Mouse (Mus musculus) heart, embryonic 10.5 days (tissue): ENCODE data around the gene Cd274. TPM values are rescaled to one million over a fixed set of nuclear protein-coding genes. Genes with fewer than 3 reads are reported as not detected.

Source experiments
- DNase-seq: peaks from one replicate; pipeline ENCODE4 v3.0.0-alpha.2; 2017; ENCODE audit warnings: low spot score
- H3K27ac ChIP-seq: fragments of 300-500 bp; sonication (generic); 2 replicates; pipeline ENCODE4 v1.5.1; 2016; ENCODE audit warnings: mild to moderate bottlenecking
- H3K27me3 ChIP-seq: fragments of 300-500 bp; sonication (generic); 2 replicates; pipeline ENCODE4 v1.6.1; 2016; ENCODE audit warnings: mild to moderate bottlenecking; ENCODE audit not compliant: poor library complexity, insufficient read depth, severe bottlenecking
- H3K36me3 ChIP-seq: fragments of 300-500 bp; sonication (generic); 2 replicates; pipeline ENCODE4 v1.6.1; 2016; ENCODE audit warnings: mild to moderate bottlenecking, moderate library complexity
- H3K4me1 ChIP-seq: fragments of 300-500 bp; sonication (generic); 2 replicates; pipeline ENCODE4 v1.6.1; 2016; ENCODE audit warnings: mild to moderate bottlenecking
- H3K4me3 ChIP-seq: fragments of 300-500 bp; sonication (generic); 2 replicates; pipeline ENCODE4 v1.5.1; 2016; ENCODE audit warnings: mild to moderate bottlenecking, moderate library complexity
- H3K9me3 ChIP-seq: fragments of 300-500 bp; sonication (generic); 2 replicates; pipeline ENCODE4 v1.6.1; 2016; ENCODE audit warnings: mild to moderate bottlenecking, moderate library complexity
- WGBS: fragments of 180-500 bp; shearing (Covaris S2); methylation state at CpG from one replicate; pipeline ENCODE4 v1.1.7; 2016; 5-methylcytosine and 5-hydroxymethylcytosine counted together
- polyA plus RNA-seq: library from polyadenylated mRNA; unstranded; fragments of >200 nt; fragmentation: Nextera tagmentation; extraction: Ambion mirVana; gene quantifications from 2 replicates; pipeline ENCODE4 v1.2.1, GENCODE M21; 2016

Cd274 gene
- polyA plus RNA-seq, 1 experiment from 2014 or later: 0.41 TPM

DNA sequence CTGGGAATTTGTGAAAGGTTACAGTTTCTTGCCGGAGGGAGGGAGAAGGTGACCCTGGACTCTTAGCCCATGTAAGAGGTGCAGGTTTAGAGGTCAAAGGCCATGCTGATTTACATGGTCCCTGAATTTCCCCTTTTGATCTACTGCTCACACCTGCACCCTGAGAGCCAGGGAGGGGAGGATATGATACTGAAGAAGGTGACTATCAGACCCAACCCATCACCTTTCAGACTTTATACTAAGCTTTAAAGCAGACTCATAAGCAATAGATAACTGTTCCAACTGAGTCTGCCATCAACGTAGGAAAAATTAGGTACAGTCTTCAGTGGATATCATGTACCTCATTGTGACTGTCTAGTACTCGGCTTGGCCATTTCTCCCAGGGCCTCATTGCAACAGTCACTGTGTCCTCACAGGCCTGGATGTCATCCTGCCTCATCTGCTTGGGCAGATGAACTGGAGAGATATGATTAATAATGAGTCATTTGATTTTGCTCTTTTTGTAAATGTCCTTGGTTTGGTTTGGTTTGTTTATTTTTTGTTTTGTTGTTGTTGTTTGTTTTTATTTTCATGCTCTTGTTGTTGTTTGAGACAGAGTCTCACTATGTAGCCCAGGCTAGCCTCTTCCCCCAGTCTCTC lies 1.5 kb downstream of the Cd274 start:
- 76% methylated on average over 3 of the region's 3 CpGs for WGBS
- DNase-seq: no peak
- Histone ChIP-seq H3K9me3 (no peaks in the 10 kb centered on the region), H3K4me3 (no peak overlapping the region), H3K36me3 (no peaks in the 10 kb centered on the region), H3K27ac (no peak overlapping the region), H3K27me3 (no peaks in the 10 kb centered on the region), H3K4me1 (0 out of 2 replicates have a peak, but pooled peaks cover 3% of the 10 kb centered on the region)

DNA sequence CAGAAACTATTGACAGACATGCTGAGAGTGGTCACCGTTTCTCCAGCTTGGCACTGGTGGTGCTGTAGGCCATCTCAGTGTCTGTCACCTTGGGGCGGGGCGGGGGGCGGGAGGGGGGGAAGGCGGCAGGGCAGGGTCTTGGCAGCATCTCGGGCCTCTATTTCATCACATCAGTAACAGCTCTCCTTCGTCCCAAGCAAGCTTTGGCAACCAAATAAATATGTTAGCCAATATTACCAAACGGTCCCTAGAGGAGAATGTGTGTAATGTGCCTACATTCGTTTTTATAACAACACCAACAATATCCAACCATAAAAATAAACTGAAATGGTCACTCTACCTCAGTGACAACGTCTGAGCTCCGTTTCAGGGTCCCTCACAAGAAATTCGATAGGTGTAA lies 2.9 kb downstream of the Cd274 start:
- WGBS: 63% methylated on average over 12 of the region's 12 CpGs
- H3K27me3 ChIP-seq: no peaks in the 10 kb centered on the region
- H3K4me3 ChIP-seq: no peak overlapping the region
- DNase-seq: no peak
- H3K36me3 ChIP-seq: no peaks in the 10 kb centered on the region
- H3K4me1 ChIP-seq: 0 out of 2 replicates have a peak, but pooled peaks cover 4% of the 10 kb centered on the region
- no peaks in the 10 kb centered on the region for H3K9me3 ChIP-seq
- H3K27ac ChIP-seq: no peak overlapping the region

DNA sequence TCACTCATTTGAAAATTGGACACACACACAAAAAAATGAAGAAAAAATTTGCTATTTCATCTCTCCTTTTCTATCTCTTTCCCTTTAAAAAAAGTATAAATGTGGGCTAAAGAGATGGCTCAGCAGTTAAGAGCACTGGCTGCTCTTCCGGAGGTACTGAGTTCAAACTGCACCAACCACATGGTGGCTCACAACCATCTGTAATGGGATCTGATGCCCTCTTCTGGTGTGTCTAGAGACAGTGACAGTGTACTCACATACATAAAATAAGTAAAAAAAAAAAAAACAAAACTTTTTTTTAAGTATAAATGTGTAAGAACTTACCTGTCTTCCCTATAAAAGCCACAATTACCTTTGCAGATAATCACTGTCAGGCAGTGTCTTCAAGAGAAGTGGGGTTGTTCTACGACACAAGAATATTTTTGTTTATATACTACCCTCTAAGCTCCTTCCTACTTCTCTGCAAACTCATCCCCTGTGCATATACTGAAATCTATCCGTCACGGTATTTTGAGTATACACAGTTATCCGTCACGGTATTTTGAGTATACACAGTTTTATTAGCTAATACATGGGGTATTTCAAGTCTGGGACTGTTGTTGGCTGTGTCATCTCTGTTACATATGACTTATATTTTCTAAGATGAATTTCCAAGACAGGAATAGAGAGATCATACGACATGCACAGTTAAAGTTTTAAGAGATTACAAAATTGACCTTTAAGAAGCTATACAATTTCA lies 3.5 kb downstream of the Cd274 start:
- no peak for DNase-seq
- no peaks in the 10 kb centered on the region for H3K9me3 ChIP-seq
- no peaks in the 10 kb centered on the region for H3K27me3 ChIP-seq
- WGBS: 87% methylated on average over 7 of the region's 7 CpGs
- H3K4me3 ChIP-seq: no peak overlapping the region
- H3K27ac ChIP-seq: no peak overlapping the region
- H3K36me3 ChIP-seq: no peaks in the 10 kb centered on the region
- 0 out of 2 replicates have a peak, but pooled peaks cover 4% of the 10 kb centered on the region for H3K4me1 ChIP-seq

DNA sequence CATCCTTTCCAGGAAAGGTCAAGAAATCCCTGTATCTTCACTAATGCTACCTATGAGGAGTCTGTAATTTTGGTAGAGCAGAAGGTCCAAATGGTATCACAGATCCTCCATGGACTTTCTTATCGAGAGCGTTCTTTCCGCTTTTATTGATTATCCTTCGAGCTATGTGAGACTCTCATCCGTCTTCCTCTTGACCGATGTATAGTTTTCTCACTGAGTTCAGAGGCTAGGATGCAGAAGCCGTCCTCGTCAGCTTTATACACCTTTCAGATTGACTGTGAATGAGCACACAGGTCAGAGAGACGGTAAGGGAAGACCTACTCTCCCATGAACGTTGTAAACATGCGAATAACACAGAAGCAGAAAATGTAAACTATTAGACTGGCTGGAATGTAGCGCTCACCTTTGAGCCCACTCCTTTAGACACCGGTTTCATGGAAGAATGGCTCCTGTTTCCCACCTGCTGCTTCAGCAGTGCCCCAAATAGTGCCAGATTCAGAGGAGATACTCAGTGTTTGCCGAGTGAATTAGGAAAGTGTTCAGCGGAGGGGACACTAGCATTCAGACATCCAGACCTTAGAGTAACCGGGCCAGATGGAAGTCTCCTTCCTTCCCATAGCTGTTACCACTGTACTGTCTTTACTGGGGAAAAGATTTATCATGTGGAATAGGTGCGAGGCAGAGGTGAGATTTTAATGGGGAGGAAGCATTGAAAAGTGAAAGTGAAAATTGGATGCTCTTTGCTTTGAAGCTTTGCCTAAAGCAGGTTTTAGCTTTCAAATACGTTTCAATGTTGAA lies 4.2 kb downstream of the Cd274 start:
- no peaks in the 10 kb centered on the region for H3K36me3 ChIP-seq
- 79% methylated on average over 18 of the region's 18 CpGs for WGBS
- no peak overlapping the region for H3K4me3 ChIP-seq

DNA sequence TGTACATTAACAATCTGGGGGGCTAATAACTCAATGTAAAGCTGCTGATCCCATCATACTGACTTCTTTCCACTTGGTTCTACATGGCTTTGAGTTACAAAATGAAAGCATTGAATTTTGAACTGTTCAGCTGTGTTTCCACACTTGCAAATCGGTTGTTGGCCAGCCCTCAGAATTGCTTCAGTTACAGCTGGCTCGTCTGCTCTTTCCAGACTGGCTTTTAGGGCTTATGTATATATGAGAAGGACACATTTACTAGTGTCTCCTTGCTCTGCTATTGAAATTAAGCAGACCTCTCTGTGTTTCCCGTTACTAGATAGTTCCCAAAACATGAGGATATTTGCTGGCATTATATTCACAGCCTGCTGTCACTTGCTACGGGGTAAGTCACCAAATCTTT lies 4.9 kb downstream of the Cd274 start:
- WGBS: 71% methylated on average over 4 of the region's 4 CpGs
- Histone ChIP-seq H3K4me1 (0 out of 2 replicates have a peak, but pooled peaks cover 4% of the 10 kb centered on the region), H3K9me3 (no peaks in the 10 kb centered on the region), H3K36me3 (no peaks in the 10 kb centered on the region), H3K27ac (no peak overlapping the region), H3K4me3 (no peak overlapping the region), H3K27me3 (no peaks in the 10 kb centered on the region)
- no peak for DNase-seq

More for the DNA sequence above, 4.2 kb downstream of the Cd274 start:
- Histone ChIP-seq H3K27me3 (no peaks in the 10 kb centered on the region), H3K4me1 (0 out of 2 replicates have a peak, but pooled peaks cover 4% of the 10 kb centered on the region), H3K27ac (no peak overlapping the region), H3K9me3 (no peaks in the 10 kb centered on the region)
- no peak for DNase-seq

DNA sequence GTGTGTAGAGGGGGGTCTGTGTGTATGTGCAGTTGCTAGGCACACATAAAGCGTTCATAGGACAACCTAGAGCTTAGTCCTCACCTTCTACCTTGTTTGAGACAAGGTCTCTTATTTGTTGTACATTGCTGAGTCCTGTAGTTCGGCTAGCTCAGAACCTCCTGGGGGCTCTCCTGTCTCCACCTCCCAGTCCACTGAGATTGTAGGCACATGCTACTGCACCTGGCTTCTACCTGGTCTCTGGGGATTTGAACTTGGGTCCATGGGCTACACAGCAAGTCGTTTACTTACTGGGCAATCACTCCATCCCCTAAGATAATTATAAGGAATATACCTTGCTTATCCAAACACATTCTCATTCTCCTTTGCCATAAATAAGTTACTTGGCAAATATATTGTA lies 5.4 kb downstream of the Cd274 start:
- H3K27ac ChIP-seq: no peak overlapping the region
- H3K9me3 ChIP-seq: no peaks in the 10 kb centered on the region
- DNase-seq: no peak
- H3K4me1 ChIP-seq: 0 out of 2 replicates have a peak, but pooled peaks cover 4% of the 10 kb centered on the region
- 76% methylated on average over 3 of the region's 3 CpGs for WGBS
- H3K27me3 ChIP-seq: no peaks in the 10 kb centered on the region
- H3K36me3 ChIP-seq: no peaks in the 10 kb centered on the region
- no peak overlapping the region for H3K4me3 ChIP-seq

DNA sequence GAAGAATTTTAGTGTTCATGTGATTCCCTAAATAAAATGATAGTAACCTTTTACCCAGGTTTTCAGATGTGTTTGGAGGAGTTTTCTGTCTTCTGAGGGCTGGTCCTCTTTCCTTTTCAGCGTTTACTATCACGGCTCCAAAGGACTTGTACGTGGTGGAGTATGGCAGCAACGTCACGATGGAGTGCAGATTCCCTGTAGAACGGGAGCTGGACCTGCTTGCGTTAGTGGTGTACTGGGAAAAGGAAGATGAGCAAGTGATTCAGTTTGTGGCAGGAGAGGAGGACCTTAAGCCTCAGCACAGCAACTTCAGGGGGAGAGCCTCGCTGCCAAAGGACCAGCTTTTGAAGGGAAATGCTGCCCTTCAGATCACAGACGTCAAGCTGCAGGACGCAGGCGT lies 6.2 kb downstream of the Cd274 start:
- H3K4me3 ChIP-seq: peak overlapping the region; percentile 22; the same call in 1 of the 2 replicates

DNA sequence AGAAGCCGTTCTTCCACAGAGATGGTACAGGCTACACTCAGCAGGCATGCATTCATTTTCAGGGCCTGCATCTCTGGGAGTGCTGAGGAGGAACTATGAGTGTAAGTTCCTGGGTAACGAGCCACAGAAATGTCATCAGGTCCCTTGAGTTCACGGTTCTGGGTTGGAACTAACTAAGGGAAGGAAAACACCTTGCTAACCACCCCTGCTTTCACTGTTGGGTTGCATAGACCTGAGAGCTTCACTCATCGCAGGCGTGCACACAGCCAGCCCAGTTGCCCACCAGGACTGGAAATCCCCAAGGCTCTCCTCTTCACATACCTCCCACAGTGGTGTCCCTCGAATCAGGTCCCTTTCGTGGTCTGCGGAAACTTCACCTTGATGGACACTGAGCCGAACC lies 7.7 kb downstream of the Cd274 start:
- Histone ChIP-seq H3K36me3 (no peaks in the 10 kb centered on the region), H3K4me3 (no peak overlapping the region), H3K4me1 (0 out of 2 replicates have a peak, but pooled peaks cover 4% of the 10 kb centered on the region), H3K9me3 (no peaks in the 10 kb centered on the region), H3K27me3 (no peaks in the 10 kb centered on the region), H3K27ac (no peak overlapping the region)
- no peak for DNase-seq
- 78% methylated on average over 9 of the region's 9 CpGs for WGBS

More for the DNA sequence above, 6.2 kb downstream of the Cd274 start:
- H3K27me3 ChIP-seq: no peaks in the 10 kb centered on the region
- H3K4me1 ChIP-seq: 0 out of 2 replicates have a peak, but pooled peaks cover 4% of the 10 kb centered on the region
- H3K36me3 ChIP-seq: no peaks in the 10 kb centered on the region
- H3K27ac ChIP-seq: 0 out of 2 replicates have a peak overlapping the region, but pooled peaks have one; percentile 16
- DNase-seq: no peak
- WGBS: 40% methylated on average over 11 of the region's 11 CpGs
- H3K9me3 ChIP-seq: no peaks in the 10 kb centered on the region

DNA sequence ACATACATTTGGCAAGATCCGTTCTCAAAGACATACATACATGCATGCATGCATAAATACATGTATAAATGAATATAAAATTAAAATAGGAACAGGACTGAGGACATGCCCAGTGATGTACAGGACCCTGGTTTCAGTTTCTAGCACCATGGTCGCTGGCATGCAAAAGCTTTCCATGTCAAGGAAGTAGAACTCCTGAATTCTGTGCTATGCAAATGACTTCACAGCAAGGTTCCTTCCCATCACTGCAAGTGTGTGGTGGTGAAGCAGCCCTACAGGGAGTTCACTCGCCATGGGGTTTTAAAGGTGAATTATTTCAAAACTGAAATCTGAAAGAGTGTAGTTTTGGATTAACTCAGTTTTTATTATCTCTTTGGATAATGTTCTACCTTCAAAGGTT lies 9.1 kb downstream of the Cd274 start:
- Histone ChIP-seq H3K27me3 (no peaks in the 10 kb centered on the region), H3K4me1 (0 out of 2 replicates have a peak, but pooled peaks cover 4% of the 10 kb centered on the region)
- 68% methylated on average over 3 of the region's 3 CpGs for WGBS

DNA sequence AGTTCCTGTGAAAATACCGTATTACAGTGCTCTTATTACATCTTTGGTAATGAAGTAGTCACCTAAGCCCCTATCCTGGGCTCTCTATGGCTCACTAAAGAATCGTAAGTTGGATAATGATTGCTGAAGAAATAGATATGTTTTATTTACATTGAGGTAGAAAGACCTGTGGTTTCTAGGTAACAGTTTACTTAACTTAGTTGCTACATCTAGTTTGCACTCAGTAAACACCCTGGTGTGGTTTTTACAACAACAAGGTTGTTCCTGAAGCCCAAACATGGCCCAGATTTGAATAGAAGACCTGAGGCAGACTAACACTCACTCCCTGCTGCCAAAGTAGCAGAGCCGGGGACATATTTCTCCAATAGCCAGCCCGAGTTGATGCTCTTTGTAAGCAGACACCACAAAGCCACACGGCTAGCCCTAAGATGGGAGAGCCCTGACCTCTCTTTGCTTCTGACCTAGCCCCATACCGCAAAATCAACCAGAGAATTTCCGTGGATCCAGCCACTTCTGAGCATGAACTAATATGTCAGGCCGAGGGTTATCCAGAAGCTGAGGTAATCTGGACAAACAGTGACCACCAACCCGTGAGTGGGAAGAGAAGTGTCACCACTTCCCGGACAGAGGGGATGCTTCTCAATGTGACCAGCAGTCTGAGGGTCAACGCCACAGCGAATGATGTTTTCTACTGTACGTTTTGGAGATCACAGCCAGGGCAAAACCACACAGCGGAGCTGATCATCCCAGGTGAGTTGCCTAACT lies 12.8 kb downstream of the Cd274 start:
- peak; percentile 68 for DNase-seq

More for the DNA sequence above, 9.1 kb downstream of the Cd274 start:
- DNase-seq: no peak
- H3K36me3 ChIP-seq: no peaks in the 10 kb centered on the region
- no peak overlapping the region for H3K4me3 ChIP-seq
- no peaks in the 10 kb centered on the region for H3K9me3 ChIP-seq
- H3K27ac ChIP-seq: no peak overlapping the region

DNA sequence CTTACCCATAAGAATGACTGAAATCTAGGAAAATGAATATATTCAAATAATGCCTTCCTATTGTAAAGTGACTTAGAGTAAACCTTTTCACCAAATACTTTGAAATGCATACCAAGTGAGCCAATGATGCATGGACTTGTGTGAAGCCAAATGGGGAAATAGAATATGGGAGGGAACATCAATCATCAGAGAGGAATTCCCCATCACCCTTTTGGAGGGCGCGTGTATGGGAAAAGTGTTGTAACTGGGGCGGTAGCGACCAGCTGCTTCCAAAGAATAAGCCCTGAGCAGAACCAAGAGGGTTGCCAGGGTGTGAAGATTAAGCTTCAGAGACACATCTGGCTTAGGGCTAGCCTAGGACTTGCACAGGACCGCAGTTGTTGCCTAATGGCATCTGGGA lies 16.1 kb downstream of the Cd274 start:
- Histone ChIP-seq H3K4me3 (no peak overlapping the region), H3K27ac (no peak overlapping the region), H3K4me1 (no peaks in the 10 kb centered on the region), H3K36me3 (no peaks in the 10 kb centered on the region), H3K27me3 (no peaks in the 10 kb centered on the region), H3K9me3 (no peaks in the 10 kb centered on the region)
- no peak for DNase-seq
- 89% methylated on average over 5 of the region's 5 CpGs for whole genome bisulfite sequencing

More for the DNA sequence above, 12.8 kb downstream of the Cd274 start:
- Histone ChIP-seq H3K27me3 (no peaks in the 10 kb centered on the region), H3K27ac (no peak overlapping the region), H3K4me1 (no peaks in the 10 kb centered on the region), H3K9me3 (no peaks in the 10 kb centered on the region), H3K36me3 (no peaks in the 10 kb centered on the region), H3K4me3 (no peak overlapping the region)
- WGBS: 83% methylated on average over 14 of the region's 14 CpGs

DNA sequence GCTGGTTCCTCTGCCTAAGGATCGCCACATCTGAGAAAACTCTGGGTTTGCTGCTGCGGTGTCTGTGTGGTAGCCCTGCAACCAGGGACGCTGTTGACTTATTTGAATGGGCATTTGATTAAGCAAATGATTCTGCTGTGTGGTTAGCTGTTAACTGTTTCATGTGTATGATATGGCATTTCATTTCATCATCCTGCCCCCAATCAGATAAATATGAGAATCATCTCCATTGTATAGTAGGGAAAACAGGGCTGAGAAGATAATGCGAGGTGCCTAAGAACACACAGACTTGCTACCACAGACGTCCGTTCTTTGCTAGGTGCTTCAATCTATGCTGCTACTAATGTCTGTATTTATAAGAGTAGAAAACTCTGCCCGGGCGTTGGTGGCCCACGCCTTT lies 17.2 kb downstream of the Cd274 start:
- Histone ChIP-seq H3K27ac (no peak overlapping the region), H3K4me1 (no peaks in the 10 kb centered on the region), H3K36me3 (no peaks in the 10 kb centered on the region), H3K27me3 (no peaks in the 10 kb centered on the region), H3K9me3 (no peaks in the 10 kb centered on the region), H3K4me3 (no peak overlapping the region)
- DNase-seq: peak; percentile 52
- 80% methylated on average over 9 of the region's 9 CpGs for WGBS
